Mouse (Mus musculus): ENCODE results near the gene Wdr82. TPM values are rescaled to one million over a fixed set of nuclear protein-coding genes. Genes with fewer than 3 reads are reported as not detected.

Wdr82 gene
- total and polyA plus RNA-seq, 3 experiments, result 70.4 to 131 (median 100) TPM

- H3K4me2 ChIP-seq (ENCODE audit: insufficient read depth, low read depth, poor library complexity, severe bottlenecking), result no peak overlapping the region
- DNase-seq (ENCODE audit: extremely low read depth), result no peak
- dilution Hi-C loops (cut with MboI; ENCODE audit: extremely low pct_ligation_motif_present, extremely low pct_unique_long_range_greater_than_20kb, low sequenced_read_pairs), result no loop called here
- no peak overlapping the region for H3K4me3 ChIP-seq (replicated peaks in 1 of 3; ENCODE audit: low read depth in 2 of 3, low read length in 2 of 3, poor library complexity in 1 of 3)
- H3K9ac ChIP-seq (ENCODE audit: insufficient read depth, low read depth), result no peak overlapping the region
- peaks cover 6 to 31% of the 10 kb centered on the region in 2 experiments; a peak in 3 of 4 replicates for H3K4me1 ChIP-seq (ENCODE audit: control insufficient read depth in 1 of 2, insufficient read depth in 2 of 2)
- no peaks in the 10 kb centered on the region for H3K9me3 ChIP-seq (replicated peaks; ENCODE audit: low read length)
- peaks cover 78% of the 10 kb centered on the region for H3K79me2 ChIP-seq (replicated peaks; ENCODE audit: control insufficient read depth, extremely low read depth, insufficient read depth, poor library complexity, severe bottlenecking)
- TF ChIP-seq NRF1 (IDR thresholded peaks at IDR 0.05; ENCODE audit: low read depth, low read length) (no peak), CHD1 (IDR thresholded peaks at IDR 0.05; ENCODE audit: low read depth, low read length) (no peak), USF2 (conservative IDR thresholded peaks at IDR 0.05; ENCODE audit: low read depth, low read length) (no peak)
- H3K27ac ChIP-seq (ENCODE audit: insufficient read depth, low read depth), result no peak overlapping the region
- peaks cover 41 to 67% of the 10 kb centered on the region in 2 experiments for H3K36me3 ChIP-seq (replicated peaks in 1 of 2; ENCODE audit: control insufficient read depth in 1 of 2, insufficient read depth in 1 of 2, low read length in 1 of 2)
- H3K27me3 ChIP-seq (replicated peaks), result no peaks in the 10 kb centered on the region
- in situ Hi-C loops (cut with MboI; ENCODE audit: low pct_ligation_motif_present, low pct_unique_long_range_greater_than_20kb, low sequenced_read_pairs), result no loop called here
These were observed 6.0 kb downstream of the Wdr82 start for GRCm38 (mm10) chr9:106176769-106177168.

GRCm38 (mm10) chr9:106177799-106178198 is 7.1 kb downstream of the Wdr82 start:
- H3K9ac ChIP-seq (ENCODE audit: insufficient read depth, low read depth), result no peak overlapping the region
- H3K9me3 ChIP-seq (replicated peaks; ENCODE audit: low read length), result no peaks in the 10 kb centered on the region
- in situ Hi-C loops (cut with MboI; ENCODE audit: low pct_ligation_motif_present, low pct_unique_long_range_greater_than_20kb, low sequenced_read_pairs) (no loop called here), dilution Hi-C loops (cut with MboI; ENCODE audit: extremely low pct_ligation_motif_present, extremely low pct_unique_long_range_greater_than_20kb, low sequenced_read_pairs) (no loop called here)
- H3K27ac ChIP-seq (ENCODE audit: insufficient read depth, low read depth), result no peak overlapping the region
- no peak overlapping the region for H3K4me3 ChIP-seq (replicated peaks in 1 of 3; ENCODE audit: low read depth in 2 of 3, low read length in 2 of 3, poor library complexity in 1 of 3)
- H3K27me3 ChIP-seq (replicated peaks), result no peaks in the 10 kb centered on the region
- H3K4me2 ChIP-seq (ENCODE audit: insufficient read depth, low read depth, poor library complexity, severe bottlenecking), result no peak overlapping the region
- TF ChIP-seq POLR2AphosphoS2 (IDR thresholded peaks at IDR 0.05; ENCODE audit: low read depth, low read length), result no peak
- no peak for TF ChIP-seq TCF12 (IDR thresholded peaks at IDR 0.05; ENCODE audit: low read depth, low read length)
- TF ChIP-seq E2F4 (IDR thresholded peaks at IDR 0.05; ENCODE audit: insufficient replicate concordance, low read depth, low read length), result no peak
- TF ChIP-seq MEF2A (IDR thresholded peaks at IDR 0.05; ENCODE audit: borderline replicate concordance, low read depth, low read length), result no peak
- TF ChIP-seq POLR2A (IDR thresholded peaks at IDR 0.05; ENCODE audit: low read depth, low read length), result no peak
- TF ChIP-seq CHD1 (IDR thresholded peaks at IDR 0.05; ENCODE audit: low read depth, low read length), result no peak
- no peak for TF ChIP-seq MYC (IDR thresholded peaks at IDR 0.05; ENCODE audit: low read depth, low read length)
- TF ChIP-seq ETS1 (conservative IDR thresholded peaks at IDR 0.05; ENCODE audit: low read depth, low read length), result no peak
- TF ChIP-seq NELFE (IDR thresholded peaks at IDR 0.05; ENCODE audit: low read depth, low read length), result no peak
- TF ChIP-seq ZC3H11A (IDR thresholded peaks at IDR 0.05; ENCODE audit: low read depth, low read length), result no peak
- TF ChIP-seq MAFK (IDR thresholded peaks at IDR 0.05; ENCODE audit: insufficient replicate concordance, low read length), result no peak
- TF ChIP-seq ZKSCAN1 (IDR thresholded peaks at IDR 0.05; ENCODE audit: borderline replicate concordance, low read depth, low read length), result no peak
- TF ChIP-seq ELF1 (IDR thresholded peaks at IDR 0.05; ENCODE audit: low read depth, low read length), result no peak
- TF ChIP-seq CTCF (conservative IDR thresholded peaks at IDR 0.05 in 1 of 2, IDR thresholded peaks at IDR 0.05 in 1 of 2; ENCODE audit: low read depth in 2 of 2, low read length in 2 of 2), result no peak
- no peak for TF ChIP-seq MXI1 (IDR thresholded peaks at IDR 0.05; ENCODE audit: low read depth, low read length)
- TF ChIP-seq UBTF (IDR thresholded peaks at IDR 0.05; ENCODE audit: low read depth, low read length), result no peak
- TF ChIP-seq RCOR1 (conservative IDR thresholded peaks at IDR 0.05; ENCODE audit: low read depth, low read length), result no peak
- TF ChIP-seq USF1 (IDR thresholded peaks at IDR 0.05; ENCODE audit: low read depth, low read length), result no peak
- peaks cover 50 to 78% of the 10 kb centered on the region in 2 experiments for H3K36me3 ChIP-seq (replicated peaks in 1 of 2; ENCODE audit: control insufficient read depth in 1 of 2, insufficient read depth in 1 of 2, low read length in 1 of 2)
- H3K4me1 ChIP-seq (ENCODE audit: control insufficient read depth in 1 of 2, insufficient read depth in 2 of 2), result peaks cover 6 to 31% of the 10 kb centered on the region in 2 experiments; a peak in 3 of 4 replicates
- no peak for DNase-seq (ENCODE audit: extremely low read depth)
- H3K79me2 ChIP-seq (replicated peaks; ENCODE audit: control insufficient read depth, extremely low read depth, insufficient read depth, poor library complexity, severe bottlenecking), result peaks cover 71% of the 10 kb centered on the region
